Mouse (Mus musculus): ENCODE measurements around the gene Tmed1.
"Not testable (repeated sequence)": the region's sequence is repeated elsewhere in the genome, so short reads cannot be mapped to it uniquely, and the experiment has no call there.

Tmed1 gene

DNA sequence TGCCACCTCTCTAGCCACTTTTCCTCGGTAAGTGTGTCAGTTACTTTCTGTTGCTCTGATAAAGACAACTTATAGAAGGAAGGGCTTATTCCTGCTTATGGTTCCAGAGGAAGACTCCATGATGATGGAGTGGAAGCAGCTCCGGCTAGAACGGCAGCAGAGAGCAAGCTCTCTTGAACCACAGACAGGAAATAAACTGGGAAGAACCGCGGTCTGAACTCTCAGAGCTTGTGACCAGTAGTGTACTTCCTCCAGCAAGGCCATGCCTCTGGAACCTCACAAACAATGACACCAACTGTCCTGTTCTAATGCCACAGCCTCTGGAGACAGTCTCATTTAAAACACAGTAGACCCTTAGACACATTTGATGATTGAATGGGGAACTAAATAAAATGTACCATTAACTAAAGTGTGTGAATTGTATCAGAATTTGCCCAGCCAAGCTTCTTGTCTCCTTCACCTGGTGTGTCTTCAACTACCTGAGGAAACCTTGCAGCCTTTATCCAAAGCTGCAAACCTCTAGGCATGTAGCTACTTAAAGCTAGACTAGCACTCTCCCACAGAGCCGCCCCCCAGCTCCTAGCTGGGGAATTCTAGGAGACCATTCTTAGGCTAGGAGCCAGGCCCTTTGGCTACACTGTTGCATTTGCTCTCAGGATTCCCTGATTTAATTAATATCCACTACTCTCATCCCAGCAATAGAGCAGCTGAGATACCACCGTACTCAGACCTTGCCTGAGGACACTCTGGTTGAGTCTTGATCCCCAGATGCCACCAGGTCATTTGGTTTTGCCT, 15.3 kb upstream of the Tmed1 start:
- DNase-seq = no peak

DNA sequence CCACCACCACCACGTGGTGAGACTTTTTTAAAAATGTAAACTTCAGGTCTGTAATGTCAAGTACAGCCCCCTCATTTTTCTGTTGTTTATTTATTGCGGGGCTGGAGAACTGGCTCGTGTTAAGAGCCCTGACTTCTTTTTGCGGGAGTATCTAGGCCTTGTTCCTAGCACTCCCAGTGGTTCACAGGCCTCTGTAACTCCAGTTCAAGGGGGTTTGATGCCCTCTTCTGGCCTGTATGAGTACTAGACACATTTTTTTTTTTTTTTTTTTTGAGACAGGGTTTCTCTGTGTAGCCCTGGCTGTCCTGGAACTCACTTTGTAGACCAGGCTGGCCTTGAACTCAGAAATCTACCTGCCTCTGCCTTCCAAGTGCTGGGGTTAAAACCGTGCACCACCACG, 8.6 kb upstream of the Tmed1 start:
- not testable (repeated sequence) for DNase-seq

DNA sequence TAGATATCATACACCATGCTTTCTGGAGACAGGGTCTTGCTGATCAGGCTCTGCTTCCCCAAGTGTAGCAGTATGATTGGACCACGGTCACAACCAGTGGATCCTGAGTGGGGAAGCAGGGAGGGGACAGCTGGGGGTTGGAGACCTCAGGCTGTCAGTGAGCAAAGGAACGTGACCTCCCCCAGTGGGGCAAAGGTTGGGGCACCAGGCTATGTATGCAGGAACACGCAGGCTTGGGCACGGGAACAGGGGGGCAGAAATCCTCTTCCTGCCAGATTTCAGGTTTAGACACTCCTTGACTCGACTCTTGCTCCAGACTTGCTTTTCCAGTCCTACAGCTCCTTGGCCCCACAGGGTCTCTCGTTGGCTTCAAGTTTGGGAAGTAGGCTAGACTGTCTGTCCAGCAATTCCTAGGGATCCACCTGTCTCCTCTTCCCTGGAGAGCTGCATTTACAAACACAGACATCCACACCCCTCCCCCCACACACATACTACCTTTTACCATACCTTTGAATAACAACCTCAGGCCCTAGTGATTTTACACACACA, 8.0 kb upstream of the Tmed1 start:
- DNase-seq = no peak

DNA sequence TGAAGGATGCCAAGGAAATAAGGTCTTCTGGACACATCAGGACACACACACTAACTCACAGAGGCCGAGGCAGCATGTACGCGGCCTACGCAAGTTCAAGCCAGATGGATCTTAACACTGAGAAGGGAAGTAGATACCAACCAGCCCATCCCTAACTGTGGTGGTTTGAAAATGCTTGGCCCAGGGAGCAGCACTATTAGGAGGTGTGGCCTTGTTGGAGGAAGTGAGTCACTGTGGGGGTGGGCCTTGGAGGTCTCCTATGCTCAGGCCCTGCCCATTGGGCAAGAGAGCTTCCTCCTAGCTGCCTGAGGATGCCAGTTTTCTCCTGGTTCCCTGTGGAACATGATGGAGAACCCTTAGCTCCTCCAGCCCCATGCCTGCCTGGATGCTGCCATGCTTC, 3.4 kb upstream of the Tmed1 start:
- no peak for DNase-seq

DNA sequence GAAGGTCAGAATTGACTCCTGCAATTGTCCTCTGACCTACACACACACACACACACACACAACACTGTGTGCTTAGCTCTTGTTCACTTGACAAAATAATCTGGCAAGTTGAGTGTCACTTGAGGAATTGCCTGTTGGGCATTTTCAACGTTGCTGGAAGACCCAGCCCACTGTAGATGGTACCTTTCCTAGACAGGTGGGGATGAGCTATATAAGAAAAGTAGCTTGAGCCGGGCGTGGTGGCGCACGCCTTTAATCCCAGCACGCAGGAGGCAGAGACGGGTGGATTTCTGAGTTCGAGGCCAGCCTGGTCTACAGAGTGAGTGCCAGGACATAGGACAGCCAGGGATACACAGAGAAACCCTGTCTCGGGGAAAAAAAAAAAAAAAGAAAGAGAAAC, 1.0 kb upstream of the Tmed1 start:
- DNase-seq = no peak

DNA sequence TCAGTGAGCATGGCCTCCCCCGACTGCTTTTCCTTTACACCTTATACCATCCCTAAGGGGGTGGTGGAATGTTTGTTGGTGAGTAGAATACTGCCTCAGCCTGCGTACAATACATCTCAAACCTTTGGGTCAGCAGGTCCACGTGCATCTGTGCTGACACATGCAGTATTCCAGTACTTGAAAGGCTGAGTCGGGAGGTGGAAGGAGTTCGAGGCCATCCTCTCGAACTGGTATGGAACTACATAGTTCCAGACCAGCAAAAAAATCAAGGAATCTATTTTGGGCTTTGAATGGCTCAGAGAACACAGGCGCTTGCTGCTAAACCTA, 600 bp upstream of the Tmed1 start:
- no peak for DNase-seq

DNA sequence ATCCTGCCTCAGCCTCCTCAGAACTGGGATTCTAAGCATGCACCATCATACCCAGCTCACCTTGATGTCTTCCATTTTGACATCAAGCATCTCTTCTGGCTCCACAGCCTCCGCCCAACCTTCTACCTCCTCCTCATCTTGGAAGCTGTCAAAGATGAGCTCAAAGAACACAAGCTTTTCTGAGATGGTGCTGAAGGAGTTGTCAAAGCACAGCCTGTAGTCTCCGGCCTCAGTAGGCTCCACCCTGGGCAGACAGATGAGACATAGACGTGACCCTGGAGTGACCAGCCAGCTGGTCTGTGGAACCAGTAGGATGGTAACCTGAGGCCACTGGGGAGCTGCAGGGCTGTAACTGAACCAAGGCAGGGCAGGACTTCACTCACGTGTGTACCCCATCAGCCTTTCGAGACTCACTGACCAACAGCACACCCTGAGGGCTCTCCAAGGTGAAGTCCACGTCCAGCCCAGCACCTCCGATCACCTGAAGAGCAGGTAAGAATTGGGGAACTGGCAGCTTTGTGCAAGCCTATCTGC, 1.1 kb downstream of the Tmed1 start:
- no peak for DNase-seq

DNA sequence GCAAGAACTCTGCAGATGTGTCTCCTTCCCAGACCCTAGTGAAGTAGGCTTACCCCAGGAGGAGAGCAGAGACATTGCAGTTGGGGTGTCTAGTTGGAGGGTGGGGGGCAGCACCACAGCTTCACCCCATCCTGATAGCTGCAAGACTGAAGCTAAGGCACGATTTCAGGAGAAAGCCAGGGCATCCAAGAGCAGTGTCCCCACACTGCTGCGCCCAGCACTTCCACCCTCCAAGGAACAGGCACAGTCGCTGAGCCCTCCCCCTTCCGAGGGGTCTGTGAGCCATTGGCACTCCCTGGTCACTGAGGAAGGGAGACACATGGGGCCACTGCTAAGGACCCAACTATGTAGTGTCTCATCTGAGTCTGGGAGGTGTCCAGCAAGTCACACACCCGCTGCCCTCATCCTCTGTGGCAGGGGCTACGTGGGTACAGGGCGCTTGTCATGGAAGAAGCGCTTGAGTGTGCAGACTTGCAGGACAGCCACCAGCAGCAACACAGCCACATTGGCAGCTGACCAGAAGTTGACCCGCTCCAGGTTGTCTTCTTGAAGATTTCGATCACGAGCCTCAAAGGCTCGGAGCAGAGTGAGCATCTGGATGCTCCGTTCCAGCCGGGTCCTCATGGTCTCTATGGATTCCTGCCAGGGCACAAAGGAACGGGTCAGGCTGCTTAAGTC, 2.2 kb downstream of the Tmed1 start:
- DNase-seq = no peak

DNA sequence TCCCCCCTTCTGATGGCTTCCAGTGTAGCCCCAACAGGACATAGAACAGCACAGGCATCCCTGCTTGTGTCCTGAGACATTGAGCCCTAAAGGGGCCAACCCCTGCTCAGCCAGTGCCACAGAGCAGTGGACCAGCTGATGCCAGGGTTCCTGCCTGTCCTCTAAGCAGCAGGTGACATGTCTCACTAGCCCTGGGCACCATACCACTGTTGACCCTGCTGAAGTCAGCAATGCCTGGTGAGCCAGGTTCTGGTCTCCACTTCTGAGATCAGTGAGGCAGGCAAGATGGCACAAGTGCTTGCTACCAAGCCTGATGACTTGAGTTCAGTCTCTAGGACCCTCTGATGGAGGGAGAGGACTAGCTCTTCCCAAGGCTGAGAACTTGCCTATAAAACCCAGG, 4.3 kb downstream of the Tmed1 start:
- DNase-seq = no peak

DNA sequence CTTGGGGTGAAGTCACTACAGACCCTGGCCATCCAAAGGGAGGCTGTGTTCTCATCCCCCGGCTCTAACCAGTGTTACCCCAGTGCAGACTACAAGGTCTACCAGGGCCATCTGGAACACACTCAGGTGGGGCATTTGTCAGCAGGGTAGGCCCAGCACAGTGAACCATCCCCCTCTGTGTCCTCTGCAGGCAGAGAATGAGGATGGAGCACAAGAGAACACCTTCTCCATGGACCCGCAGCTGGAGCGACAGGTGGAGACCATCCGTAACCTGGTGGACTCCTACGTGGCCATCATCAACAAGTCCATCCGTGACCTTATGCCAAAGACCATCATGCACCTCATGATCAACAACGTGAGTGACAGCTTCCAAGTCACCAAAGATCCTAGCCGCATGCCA, 6.7 kb downstream of the Tmed1 start:
- DNase-seq = no peak

DNA sequence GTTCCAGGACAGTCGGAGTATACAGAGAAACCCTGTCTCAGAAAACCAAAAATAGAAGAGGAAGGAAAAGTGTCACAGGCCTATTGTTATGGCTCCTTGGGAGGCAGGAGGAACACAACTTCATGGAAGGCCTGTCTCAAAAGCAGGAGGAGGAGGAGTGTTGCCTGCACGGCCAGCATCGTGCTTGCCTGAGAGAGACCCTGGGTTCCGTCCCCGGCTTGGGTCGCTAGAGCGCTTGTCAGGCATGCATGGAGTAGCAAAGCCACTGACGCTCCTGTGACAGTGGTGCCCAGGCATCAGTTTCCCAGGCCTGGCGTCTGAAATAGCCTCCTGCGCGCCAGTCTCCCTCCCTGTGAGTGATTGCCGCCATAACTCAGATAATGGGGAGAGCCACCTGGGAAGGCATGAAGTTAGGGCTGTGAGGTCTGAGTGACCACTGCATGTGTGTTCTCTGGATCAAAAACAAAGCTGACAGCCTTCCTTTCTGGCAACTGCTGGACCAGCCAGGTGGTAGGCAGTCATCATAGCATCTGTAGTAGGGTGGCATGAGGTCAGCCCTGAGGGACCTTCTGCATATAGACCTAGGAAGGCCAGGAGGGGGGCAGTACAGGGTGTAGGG, 11.7 kb downstream of the Tmed1 start:
- no peak for DNase-seq

DNA sequence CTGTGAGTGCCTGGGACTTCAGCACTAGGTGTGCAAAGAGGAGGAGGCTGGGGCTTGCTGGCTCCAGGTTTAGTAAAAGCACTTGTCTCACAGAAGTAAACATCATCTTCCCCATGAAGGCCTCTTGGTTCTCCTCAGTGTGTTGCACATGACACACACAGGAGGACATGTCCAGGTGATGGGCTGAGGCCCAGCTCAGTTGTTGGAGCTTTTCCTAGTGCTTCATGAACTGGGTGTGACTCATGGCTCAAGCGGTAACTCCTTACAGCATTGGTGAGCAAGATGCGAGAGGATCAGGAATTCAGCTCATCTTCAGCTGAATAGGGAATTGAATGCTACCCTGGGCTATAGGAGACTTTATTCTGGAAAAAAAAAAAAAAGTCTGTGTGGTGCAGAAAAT, 12.4 kb downstream of the Tmed1 start:
- no peak for DNase-seq

DNA sequence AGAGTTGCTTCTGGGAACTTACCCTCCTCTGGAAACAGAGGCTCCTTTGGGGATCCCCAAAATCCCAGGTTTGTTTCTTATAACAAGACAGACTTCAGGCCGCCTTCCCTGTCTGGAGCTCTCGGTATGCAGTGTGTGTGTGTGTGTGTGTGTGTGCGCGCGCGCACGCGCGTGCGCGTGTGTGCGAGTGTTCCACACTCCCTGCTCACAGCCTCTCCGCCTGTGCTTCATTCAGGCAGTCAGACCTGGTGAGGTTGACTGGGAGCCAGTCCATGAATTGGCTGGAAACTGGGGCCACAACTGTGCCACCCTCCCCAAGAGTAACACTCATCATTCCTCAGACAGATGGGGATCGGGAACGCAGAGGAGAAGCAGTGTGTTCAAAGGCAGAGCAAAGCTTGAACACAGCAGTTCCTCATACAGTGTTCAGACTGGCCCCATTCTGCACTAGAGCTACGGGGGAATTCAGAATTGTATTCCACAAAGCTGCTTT, 13.0 kb downstream of the Tmed1 start:
- DNase-seq = no peak

DNA sequence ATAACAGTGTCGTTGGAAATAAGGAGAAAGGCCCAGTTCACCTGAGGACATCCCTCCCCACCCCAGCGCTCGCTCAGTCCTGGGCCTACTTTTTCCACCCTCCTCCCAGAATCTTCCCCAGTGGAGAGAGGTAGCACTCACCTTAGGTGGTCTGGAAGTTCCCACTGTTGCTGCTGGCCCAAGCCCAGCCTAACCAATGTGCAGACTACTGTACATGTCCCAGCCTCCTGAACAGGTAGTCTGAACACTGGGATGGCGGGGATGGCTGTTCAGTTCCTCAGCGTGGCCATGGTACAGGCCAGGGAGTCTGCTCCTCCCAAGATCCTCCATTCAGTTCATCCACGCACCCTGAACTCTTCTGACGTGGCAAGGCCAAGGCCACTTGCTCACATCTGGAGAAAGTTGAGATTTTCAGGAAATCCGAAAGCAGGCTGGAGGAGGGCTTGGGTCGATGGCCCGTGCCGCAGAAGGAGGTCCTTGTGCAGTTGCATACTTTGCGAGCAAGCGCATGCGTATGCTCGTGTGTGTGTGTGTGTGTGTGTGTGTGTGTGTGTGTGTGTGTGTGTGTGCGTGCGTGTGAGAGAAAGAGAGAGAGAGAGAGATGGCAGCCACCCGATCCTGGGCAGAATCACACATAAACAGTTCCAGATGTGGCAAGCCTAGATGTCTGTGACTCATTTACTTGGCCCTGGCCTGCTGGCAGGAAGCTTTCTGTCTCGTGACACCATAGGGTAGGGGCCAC, 13.6 kb downstream of the Tmed1 start:
- no peak for DNase-seq

DNA sequence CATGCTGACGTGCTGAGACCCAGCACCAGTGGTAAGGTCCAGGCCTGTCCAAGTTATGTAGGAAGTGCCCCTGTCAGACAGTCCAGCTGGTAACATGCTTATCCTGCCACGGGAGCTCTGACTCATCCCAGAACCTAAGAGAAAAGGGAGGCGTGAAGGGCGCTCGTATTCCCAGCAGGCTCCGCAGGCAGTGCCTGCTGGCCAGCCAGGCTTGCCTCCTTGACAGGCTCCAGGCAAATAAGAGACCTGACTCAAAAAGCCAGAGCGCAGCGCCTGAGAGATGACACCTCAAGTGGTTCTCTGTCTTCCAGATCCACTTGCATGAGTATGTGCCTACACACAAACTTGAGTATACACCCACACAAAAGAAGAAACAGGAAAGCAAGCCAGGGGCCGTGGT, 15.3 kb downstream of the Tmed1 start:
- no peak for DNase-seq

DNA sequence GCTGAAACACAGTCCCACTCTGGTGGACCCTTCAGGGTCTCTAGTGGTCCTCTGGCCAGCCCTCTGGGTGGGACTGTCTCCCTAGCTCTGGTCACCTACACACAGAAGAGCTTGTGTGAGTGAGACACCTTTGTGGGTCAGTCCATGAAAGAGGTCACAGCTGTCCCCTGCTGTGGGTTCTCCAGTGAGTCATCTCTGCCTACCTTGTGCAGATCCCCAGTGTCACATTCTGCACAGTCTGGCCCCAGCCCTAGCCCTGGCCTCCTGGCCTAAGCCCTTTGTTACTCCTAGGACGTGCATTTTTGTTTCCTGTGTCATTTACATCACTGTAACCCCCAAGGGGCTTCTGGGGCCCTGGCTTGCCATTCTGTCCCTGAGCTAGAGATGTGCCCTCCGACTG, 16.1 kb downstream of the Tmed1 start:
- no peak for DNase-seq

DNA sequence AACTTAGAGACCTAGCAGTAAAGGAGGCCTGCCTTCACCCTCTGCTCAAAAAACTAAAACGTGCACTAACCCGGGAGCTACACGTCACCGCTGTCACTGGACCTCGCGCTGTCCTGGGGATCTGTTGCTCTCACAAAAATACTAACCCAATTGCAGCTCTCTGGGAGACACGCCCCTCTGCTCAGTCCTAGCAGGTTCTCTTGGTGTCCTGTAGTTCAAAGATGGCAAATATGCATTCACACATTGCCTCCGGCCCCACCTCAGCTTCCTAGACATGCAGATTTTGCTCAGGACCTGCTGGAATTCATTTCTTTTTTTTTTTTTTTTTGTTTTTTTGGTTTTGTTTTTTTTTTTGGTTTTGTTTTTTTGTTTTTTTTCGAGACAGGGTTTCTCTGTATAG, 19.4 kb downstream of the Tmed1 start:
- DNase-seq = no peak

DNA sequence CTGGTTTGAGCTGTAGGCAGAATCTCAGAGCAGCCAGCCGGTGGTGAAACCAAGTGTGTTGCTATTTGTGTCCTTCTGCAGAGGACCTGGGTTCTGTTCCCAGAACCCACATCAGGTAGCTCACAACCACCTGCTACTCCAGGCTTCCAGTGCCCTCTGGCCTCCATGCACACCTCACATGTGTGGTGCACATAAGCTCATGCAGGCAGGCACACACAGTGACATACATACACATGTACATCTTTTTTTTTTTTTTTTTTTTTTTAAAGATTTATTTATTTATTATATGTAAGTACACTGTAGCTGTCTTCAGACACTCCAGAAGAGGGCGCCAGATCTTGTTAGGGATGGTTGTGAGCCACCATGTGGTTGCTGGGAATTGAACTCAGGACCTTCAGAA, 21.8 kb downstream of the Tmed1 start:
- not testable (repeated sequence) for DNase-seq

DNA sequence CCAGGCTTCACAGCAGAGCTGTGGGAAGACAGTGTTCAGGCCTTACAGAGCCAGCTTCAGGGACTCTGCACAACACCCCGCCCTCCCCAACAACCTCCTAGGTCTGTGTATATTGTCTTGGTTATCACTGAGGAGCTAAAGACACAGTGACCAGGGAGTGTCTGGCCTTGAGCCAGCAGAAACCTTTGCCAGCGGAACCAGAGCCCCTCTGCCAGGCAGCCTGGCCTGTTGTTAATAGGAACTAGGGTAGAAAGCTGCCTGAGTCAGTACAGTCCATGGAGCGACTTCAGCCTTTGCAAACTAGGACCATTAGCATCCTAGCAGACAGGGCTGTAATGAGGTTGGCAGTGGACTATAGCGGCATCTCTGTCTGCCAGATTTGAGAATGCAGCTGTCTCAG, 26.0 kb downstream of the Tmed1 start:
- no peak for DNase-seq

DNA sequence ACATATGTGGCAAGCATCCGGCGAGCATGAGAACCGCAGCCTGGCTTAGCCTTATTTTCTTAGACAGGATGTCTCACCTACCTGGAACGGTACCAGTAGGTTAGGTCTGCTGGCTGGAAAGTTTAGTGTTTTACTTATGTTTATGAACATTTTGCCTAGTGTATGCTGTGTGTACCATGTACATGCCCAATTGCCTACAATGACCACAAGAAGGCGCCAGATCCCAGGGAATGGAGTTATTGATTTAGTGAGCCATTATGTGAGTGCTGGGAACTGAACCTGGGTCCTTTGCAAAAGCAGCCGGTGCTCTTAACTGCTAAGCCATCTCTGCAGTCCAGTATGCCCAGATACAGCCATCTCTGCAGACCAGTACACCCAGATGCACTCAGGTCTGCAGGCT, 32.3 kb downstream of the Tmed1 start:
- DNase-seq = no peak

DNA sequence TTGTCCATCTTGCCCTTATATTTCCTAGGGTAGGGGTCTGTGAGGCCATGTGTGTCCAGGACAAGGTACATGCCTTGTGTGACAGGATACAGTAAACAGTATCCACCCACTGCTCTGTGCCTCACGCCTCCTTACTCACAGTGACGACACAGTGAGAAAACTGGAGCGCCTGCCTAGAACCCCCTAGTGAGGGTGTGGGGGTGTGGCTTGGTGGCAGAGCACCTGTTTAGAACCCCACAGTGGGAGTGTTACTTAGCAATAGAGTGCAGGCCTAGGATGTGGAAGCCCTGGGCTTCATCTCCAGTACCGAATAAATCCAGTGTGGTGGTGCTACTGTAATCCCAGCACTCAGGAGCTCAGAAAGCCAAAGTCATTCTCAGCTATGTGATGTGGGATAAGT, 37.1 kb downstream of the Tmed1 start:
- DNase-seq = no peak

DNA sequence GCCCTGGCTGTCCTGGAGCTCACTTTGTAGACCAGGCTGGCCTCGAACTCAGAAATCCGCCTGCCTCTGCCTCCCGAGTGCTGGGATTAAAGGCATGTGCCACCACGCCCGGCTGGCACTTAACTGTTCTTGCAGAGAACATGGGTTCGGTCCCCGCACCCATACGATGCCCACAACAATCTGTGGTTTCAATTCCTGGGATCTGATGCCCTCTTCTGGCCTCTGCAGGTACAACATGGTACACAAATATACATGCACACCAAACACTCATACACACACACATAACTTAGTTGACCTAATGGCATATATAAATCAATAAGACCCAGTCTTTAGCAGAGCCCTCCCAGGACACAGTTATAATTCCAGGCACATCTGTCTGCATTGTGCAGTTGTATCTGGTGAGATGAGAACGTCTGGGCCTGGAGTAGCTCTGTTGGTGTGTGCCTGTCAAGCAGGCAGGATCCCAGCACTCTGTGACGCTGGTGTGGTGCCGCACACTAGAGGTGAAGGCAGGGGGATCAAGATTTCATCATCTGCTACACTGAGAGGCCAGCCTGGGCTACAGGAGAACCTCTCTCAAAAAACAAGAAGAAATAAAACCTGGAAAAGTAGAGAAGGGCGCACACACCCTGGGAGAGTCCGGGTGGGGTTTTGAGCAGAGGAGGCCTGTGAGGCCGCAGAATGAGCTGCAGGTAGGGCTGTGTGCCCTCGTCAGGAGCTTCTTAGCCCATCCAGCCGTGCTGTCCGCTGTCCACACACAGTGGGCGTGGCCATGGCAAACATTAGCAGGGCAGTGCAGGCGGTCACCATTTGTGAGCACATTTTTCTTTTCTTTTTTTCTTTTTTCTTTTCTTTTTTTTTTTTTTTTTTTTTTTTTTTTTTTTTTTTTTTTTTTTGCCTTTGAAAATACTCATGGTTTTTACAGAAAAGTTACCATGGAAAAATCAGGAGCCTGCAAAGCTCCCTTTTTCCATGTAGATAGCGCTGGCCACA, 40.7 kb downstream of the Tmed1 start:
- DNase-seq = peak; percentile 41
